Mouse (Mus musculus): Measurements from ENCODE around the gene Hoxc9. TPM values are rescaled to one million over a fixed set of nuclear protein-coding genes. Genes with fewer than 3 reads are reported as not detected.

Hoxc9 gene
- polyA plus RNA-seq, 1 experiment from 2014 or later = 10.0 TPM

DNA sequence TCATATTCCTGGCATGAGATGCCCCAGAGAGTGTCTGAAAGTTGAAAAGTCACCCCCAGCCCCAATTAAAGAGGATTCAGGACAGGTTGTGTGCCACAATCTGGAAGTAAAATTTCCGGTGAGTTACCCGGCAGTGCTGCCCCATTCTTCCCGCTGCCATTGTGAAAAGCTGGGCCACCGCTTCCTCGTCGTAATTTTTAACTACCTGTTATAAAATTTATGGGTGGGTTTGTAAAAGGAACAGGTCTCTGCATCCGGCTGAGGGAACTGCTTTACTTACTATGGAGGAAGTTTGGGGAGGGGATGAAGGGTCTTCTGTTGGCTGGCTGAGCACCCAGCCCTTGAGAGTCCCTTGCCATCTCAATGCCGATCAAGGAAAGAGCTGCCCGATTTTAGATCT is 20.3 kb downstream of the Hoxc9 start:
- Histone ChIP-seq H3K9me3 (replicated peaks) (no peaks in the 10 kb centered on the region), H3K4me2 (peak overlapping the region; percentile 78), H3K27ac (peak overlapping the region; percentile 96), H3K9ac (peak overlapping the region; percentile 27; the same call in 1 of the 2 replicates), H3K36me3 (no peaks in the 10 kb centered on the region), H3K4me3 (replicated peaks) (peak overlapping the region; percentile 58), H3K4me1 (peaks cover 74% of the 10 kb centered on the region), H3K27me3 (peaks cover 62% of the 10 kb centered on the region)
- no peak for ATAC-seq (replicated peaks; ENCODE audit: low FRiP score)
- 13% methylated on average over 9 of the region's 9 CpGs for WGBS

DNA sequence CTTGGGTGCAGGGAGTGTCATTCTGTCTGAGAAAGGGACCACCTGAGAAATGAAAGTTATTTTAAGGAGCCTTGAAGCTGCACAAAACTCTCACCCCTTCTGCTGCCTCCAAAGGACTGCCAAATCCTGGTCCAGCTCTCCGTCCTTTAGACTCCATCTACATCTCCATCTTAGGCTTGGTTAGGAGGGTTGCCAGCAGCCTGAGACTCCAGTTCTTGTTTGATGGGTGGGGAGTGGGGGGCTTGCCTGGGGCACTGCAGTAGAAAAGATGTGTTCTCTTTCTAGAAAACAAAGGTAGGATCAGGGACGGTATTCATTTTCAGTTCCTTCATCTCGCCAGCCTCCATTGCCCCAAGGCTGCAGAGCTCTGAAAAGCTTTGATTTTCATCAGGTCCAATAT is 21.2 kb downstream of the Hoxc9 start:
- Histone ChIP-seq H3K36me3 (no peaks in the 10 kb centered on the region), H3K27ac (peak overlapping the region; percentile 96), H3K9ac (peak overlapping the region; percentile 19), H3K4me2 (peak overlapping the region; percentile 78), H3K9me3 (replicated peaks) (no peaks in the 10 kb centered on the region), H3K4me3 (replicated peaks) (peak overlapping the region; percentile 58), H3K4me1 (peaks cover 74% of the 10 kb centered on the region), H3K27me3 (peaks cover 63% of the 10 kb centered on the region)
- WGBS = 10% methylated on average over 3 of the region's 3 CpGs
- ATAC-seq (replicated peaks; ENCODE audit: low FRiP score) = no peak

DNA sequence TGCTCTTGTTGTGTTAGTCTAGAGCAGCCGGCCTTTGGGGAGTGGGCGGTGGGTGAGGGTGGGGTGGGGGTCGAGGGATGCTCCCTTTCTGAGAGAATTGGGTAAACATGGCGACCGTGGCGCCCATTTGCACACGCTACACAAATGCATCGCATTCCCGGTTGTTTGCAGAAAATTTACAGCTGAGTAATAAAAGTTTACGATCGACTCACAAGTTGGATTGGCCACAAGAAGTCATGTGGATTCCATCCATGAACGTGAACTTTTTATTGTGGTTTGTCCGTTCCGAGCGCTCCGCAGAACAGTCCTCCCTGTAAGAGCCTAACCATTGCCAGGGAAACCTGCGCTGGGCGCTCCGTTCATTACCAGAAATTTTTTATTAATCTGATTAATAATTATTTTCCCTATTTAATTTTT is 21.7 kb downstream of the Hoxc9 start, which contains the start of gene Hoxc6:
Gene Hoxc6, plus strand, starts transcription at position 319 of the 417 bp plus-strand sequence.
- Histone ChIP-seq H3K27me3 (peaks cover 63% of the 10 kb centered on the region), H3K4me1 (peaks cover 74% of the 10 kb centered on the region), H3K36me3 (no peaks in the 10 kb centered on the region), H3K9me3 (replicated peaks) (no peaks in the 10 kb centered on the region), H3K9ac (peak within 1 kb of the TSS; percentile 80), H3K4me3 (replicated peaks) (peak within 1 kb of the TSS; percentile 58), H3K4me2 (peak within 1 kb of the TSS; percentile 78), H3K27ac (peak within 1 kb of the TSS; percentile 96)
- under 1% methylated on average over 19 of the region's 19 CpGs for WGBS
- peak; percentile 62 for ATAC-seq (replicated peaks; ENCODE audit: low FRiP score)

DNA sequence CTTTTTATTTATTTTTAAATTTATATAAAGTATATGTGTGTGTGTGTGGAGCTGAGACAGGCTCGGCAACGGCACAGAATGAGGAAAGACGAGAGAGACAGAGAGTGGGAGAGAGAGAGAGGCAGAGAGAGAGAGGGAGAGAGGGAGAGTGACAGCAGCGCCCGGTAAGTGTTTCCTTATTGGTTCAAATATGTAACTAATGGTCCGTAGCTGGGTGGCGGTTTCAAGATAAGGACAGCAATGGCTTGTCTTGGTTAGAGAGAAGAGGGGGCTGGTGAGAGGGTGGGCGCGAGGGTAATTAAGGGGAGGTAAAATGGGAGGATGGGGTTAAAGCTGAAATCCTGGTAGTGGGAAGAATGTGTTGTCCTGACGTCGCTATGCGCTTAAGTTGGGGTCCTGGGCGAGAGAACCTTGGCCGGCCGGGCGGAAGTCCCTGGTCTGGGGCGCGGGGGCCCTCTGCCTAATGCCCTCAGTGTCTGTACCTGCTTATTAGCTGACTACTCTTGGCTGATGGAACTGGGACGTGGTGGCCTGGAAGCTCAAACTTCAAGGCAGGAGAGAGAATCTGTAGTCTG is 22.5 kb downstream of the Hoxc9 start:
- H3K4me2 ChIP-seq = peak overlapping the region; percentile 78
- peak overlapping the region; percentile 80 for H3K9ac ChIP-seq
- ATAC-seq (replicated peaks; ENCODE audit: low FRiP score) = peak; percentile 59
- H3K4me1 ChIP-seq = peaks cover 77% of the 10 kb centered on the region
- peak overlapping the region; percentile 58 for H3K4me3 ChIP-seq (replicated peaks)
- no peaks in the 10 kb centered on the region for H3K9me3 ChIP-seq (replicated peaks)
- H3K27me3 ChIP-seq = peaks cover 60% of the 10 kb centered on the region
- peak overlapping the region; percentile 96 for H3K27ac ChIP-seq
- no peaks in the 10 kb centered on the region for H3K36me3 ChIP-seq
- under 1% methylated on average over 19 of the region's 19 CpGs for WGBS

DNA sequence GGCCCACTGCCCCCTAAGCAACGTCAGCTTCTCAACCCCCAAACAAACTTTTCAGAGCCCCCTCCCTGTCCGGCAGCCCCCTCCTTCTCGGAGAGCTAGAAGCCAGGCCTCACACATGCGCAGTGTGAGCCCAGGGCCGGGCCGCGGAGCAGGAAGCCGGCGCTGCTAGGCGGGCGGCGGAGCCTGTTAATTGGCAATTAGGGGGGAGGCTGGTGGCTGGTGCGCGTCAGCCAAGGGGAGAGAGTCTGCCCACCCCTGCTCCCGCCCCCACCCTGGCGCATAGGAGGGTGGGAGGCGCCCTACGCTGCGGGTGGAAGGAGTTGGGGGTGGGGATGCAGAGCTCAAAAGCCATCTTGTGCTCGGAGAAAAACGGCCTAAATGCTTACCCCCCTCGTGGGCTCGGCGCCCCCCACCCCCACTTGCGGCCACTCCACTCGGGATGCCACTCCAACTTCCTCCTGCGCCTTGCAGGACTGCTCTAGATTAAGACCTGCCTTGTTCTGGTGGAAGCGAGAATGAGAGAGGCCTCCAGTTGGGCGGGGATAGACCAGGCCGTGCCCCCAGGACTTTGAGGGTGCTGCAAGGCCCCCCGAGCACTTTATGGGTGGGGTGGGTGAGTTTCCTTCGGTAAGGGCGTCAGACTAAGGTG is 23.1 kb downstream of the Hoxc9 start:
- H3K27me3 ChIP-seq = peaks cover 64% of the 10 kb centered on the region
- H3K4me2 ChIP-seq = peak overlapping the region; percentile 78
- H3K36me3 ChIP-seq = no peaks in the 10 kb centered on the region
- H3K4me1 ChIP-seq = peaks cover 83% of the 10 kb centered on the region
- peak overlapping the region; percentile 80 for H3K9ac ChIP-seq
- no peaks in the 10 kb centered on the region for H3K9me3 ChIP-seq (replicated peaks)
- H3K27ac ChIP-seq = peak overlapping the region; percentile 96
- ATAC-seq (replicated peaks; ENCODE audit: low FRiP score) = peak; percentile 86
- peak overlapping the region; percentile 58 for H3K4me3 ChIP-seq (replicated peaks)
- under 1% methylated on average over 25 of the region's 33 CpGs for WGBS

DNA sequence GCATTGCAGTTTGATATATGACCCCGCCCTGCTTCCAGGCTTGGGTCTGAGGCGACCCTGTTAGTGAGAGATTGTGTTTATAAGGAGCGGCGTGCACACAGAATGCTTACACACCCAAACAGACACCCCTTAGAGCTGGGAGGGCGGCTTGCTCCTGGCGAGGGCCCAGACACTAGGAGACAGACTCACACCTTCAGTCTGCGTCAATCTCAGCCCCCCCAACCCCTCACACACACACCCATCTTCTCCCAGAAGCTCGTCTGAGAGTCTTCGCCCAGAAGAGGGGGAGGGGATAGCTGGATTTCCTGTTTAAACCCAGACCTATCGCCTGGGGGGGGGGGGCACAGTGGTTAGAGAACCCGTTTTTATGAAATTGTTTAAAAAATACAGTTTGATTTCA is 23.7 kb downstream of the Hoxc9 start:
- Histone ChIP-seq H3K27ac (peak overlapping the region; percentile 96), H3K27me3 (peaks cover 64% of the 10 kb centered on the region), H3K4me3 (replicated peaks) (peak overlapping the region; percentile 58), H3K36me3 (no peaks in the 10 kb centered on the region), H3K4me1 (peaks cover 84% of the 10 kb centered on the region), H3K9ac (peak overlapping the region; percentile 80), H3K4me2 (peak overlapping the region; percentile 78), H3K9me3 (replicated peaks) (no peaks in the 10 kb centered on the region)
- 3% methylated on average over 9 of the region's 11 CpGs for WGBS
- ATAC-seq (replicated peaks; ENCODE audit: low FRiP score) = peak; percentile 16; the same call in 1 of the 2 replicates

DNA sequence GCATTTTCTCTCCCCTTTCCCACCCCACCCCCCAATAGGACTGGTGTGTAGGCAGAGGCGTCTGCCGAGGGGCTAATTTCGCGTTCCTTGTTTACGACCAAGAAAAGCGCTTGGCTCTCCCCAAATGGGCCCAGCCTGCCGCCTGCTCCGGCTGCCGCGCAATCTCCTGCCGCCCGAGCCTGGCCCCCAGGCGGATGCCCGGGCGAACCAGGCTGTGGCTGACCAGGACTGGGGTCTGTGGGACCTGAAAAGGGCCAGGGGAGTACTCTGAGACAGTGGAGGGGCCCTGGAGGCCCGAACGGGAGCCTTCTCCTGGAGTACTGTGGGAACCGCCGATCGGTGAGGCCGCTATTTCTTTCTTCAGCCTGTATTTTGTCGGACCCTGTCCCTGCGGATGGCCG is 24.3 kb downstream of the Hoxc9 start:
- no peak for ATAC-seq (replicated peaks; ENCODE audit: low FRiP score)
- peaks cover 85% of the 10 kb centered on the region for H3K4me1 ChIP-seq
- no peaks in the 10 kb centered on the region for H3K36me3 ChIP-seq
- peaks cover 64% of the 10 kb centered on the region for H3K27me3 ChIP-seq
- H3K4me2 ChIP-seq = peak overlapping the region; percentile 78
- peak overlapping the region; percentile 96 for H3K27ac ChIP-seq
- H3K9ac ChIP-seq = peak overlapping the region; percentile 80
- peak overlapping the region; percentile 58 for H3K4me3 ChIP-seq (replicated peaks)
- no peaks in the 10 kb centered on the region for H3K9me3 ChIP-seq (replicated peaks)
- 2% methylated on average over 24 of the region's 24 CpGs for WGBS

DNA sequence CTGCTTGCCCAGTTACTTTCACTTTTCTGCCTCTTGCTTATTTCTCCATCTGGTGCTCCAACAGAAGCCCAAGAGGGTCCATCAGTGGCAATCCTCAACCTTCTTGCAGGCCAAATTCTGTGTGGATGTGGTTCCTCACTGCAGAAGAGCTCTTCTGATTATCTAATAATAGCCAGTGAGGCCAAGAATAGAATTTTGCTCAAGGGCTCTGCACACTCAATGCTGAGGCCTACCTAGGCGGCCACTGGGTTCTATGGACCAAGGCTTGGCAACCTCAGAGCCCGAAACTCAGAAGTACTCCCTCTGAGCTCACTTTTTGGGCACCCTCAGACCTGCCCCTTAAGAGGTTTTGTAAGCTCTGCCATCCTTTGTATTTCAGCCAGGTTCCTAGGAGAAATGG is 25.1 kb downstream of the Hoxc9 start:
- Histone ChIP-seq H3K36me3 (no peaks in the 10 kb centered on the region), H3K4me3 (replicated peaks) (peak overlapping the region; percentile 58), H3K27me3 (peaks cover 69% of the 10 kb centered on the region), H3K27ac (peak overlapping the region; percentile 96), H3K4me1 (peaks cover 85% of the 10 kb centered on the region), H3K9me3 (replicated peaks) (no peaks in the 10 kb centered on the region), H3K4me2 (peak overlapping the region; percentile 78), H3K9ac (peak overlapping the region; percentile 80)
- 21% methylated on average over 2 of the region's 2 CpGs for WGBS
- ATAC-seq (replicated peaks; ENCODE audit: low FRiP score) = no peak

DNA sequence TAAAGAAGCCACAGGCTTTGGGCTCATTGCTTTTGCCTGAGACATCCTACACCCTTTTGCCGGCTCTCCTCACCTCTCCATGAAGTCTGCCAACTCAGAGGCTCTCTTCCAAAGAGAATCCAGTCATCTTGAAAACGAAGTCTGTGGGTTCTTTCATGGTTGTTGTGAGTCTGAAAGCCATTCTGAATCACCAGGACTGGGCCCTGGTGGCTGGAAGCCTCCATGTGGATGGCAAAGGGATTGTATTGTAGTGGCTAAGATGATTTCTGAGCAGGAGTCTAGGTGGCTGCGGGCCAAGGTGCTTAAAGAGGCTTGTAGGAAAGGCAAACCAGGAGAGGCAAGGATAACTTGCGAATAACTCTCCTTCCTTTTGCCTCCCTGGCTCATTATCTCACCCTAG is 25.9 kb downstream of the Hoxc9 start:
- Histone ChIP-seq H3K27ac (peak overlapping the region; percentile 72), H3K4me2 (peak overlapping the region; percentile 78)

DNA sequence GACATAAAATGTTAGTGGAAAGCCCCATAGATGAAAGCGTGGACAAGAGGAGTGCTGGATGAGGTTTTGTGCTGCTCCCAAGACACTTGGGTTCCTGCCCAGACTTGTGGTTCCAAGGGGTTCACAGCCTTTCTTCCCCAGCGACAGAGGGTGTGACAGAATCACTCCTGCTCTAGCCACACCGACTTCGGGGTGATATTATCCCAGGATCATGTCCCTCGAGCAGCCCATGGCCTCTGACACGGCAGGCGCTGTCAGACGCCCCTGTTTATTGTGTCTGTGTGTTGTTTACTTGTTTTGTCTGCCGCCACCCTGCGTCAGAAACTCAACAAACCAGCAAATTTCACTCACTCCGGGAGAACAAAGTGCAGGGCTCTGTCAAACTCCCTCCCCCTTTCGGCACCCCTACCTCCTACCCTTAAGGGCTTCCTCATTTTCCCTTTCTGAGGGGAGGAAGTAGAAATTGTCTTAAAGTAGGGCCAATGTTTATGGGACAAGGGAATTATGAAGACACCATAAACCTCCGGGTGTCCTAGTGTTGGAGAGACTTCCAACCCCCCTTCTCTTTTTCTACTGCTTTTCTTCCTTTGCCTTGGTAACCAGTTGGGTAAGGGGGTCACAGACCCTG is 26.7 kb downstream of the Hoxc9 start:
- Histone ChIP-seq H3K27ac (peak overlapping the region; percentile 72), H3K4me1 (peaks cover 92% of the 10 kb centered on the region), H3K9ac (0 out of 2 replicates have a peak overlapping the region, but pooled peaks have one; percentile 80), H3K27me3 (peaks cover 76% of the 10 kb centered on the region), H3K4me2 (peak overlapping the region; percentile 78), H3K9me3 (replicated peaks) (no peaks in the 10 kb centered on the region), H3K4me3 (replicated peaks) (peak overlapping the region; percentile 58), H3K36me3 (no peaks in the 10 kb centered on the region)
- no peak for ATAC-seq (replicated peaks; ENCODE audit: low FRiP score)
- WGBS = 16% methylated on average over 13 of the region's 13 CpGs

More for the DNA sequence above, 25.9 kb downstream of the Hoxc9 start:
- H3K4me3 ChIP-seq (replicated peaks) = peak overlapping the region; percentile 58
- WGBS = 21% methylated on average over 4 of the region's 4 CpGs
- no peak for ATAC-seq (replicated peaks; ENCODE audit: low FRiP score)
- no peaks in the 10 kb centered on the region for H3K36me3 ChIP-seq
- H3K27me3 ChIP-seq = peaks cover 71% of the 10 kb centered on the region
- no peaks in the 10 kb centered on the region for H3K9me3 ChIP-seq (replicated peaks)
- H3K9ac ChIP-seq = peak overlapping the region; percentile 80; the same call in 1 of the 2 replicates
- peaks cover 86% of the 10 kb centered on the region for H3K4me1 ChIP-seq

DNA sequence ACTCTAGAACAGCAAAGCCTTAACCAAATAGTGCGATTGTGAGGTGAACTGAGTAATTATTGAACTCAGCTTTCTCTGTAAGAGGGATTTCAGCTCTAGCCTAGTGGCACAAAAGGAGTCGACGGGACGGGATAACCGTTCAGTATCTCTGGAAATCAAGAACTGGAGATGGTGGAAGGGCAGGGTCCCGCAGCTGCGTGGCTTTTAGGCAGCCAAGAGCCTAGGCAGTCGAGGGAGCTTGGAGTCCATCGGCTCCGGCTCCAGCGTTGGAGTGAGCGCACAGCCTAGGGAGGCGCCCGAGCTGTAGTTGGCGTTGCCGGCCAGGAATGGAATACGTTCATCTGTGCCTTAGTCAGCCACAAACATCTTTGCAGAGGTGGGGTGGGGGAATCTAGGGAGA is 29.1 kb downstream of the Hoxc9 start:
- H3K36me3 ChIP-seq = no peaks in the 10 kb centered on the region
- H3K27ac ChIP-seq = peak overlapping the region; percentile 92
- H3K9ac ChIP-seq = peak overlapping the region; percentile 34
- 3% methylated on average over 17 of the region's 17 CpGs for WGBS
- H3K9me3 ChIP-seq (replicated peaks) = no peaks in the 10 kb centered on the region
- H3K4me1 ChIP-seq = peaks cover 99% of the 10 kb centered on the region
- H3K4me2 ChIP-seq = peak overlapping the region; percentile 55
- peaks cover 73% of the 10 kb centered on the region for H3K27me3 ChIP-seq
- ATAC-seq (replicated peaks; ENCODE audit: low FRiP score) = no peak
- peak overlapping the region; percentile 22 for H3K4me3 ChIP-seq (replicated peaks)

DNA sequence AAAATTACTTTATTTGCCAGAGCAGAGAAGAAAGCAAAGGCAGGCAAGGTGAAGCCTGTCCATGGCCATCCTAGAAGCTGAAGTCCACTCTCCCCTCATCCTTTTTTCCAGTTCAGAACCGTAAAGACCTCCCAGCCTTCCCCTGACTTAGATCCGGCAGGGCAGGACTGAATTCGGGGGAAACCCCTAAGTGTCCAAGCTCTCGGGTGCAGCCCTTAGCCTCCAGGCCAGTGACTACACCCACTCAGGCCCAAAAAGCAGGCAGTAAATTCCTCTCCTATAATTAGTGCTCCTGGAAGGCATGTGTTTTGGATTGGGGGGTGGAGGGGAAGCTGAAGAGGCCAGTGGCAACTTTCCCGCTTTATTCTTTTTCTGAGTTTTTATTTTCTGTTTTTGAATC is 29.6 kb downstream of the Hoxc9 start:
- H3K4me2 ChIP-seq = peak overlapping the region; percentile 55
- peak overlapping the region; percentile 34 for H3K9ac ChIP-seq
- H3K36me3 ChIP-seq = no peaks in the 10 kb centered on the region
- H3K27me3 ChIP-seq = peaks cover 75% of the 10 kb centered on the region
- H3K4me3 ChIP-seq (replicated peaks) = peak overlapping the region; percentile 22
- 14% methylated on average over 5 of the region's 5 CpGs for WGBS
- no peak for ATAC-seq (replicated peaks; ENCODE audit: low FRiP score)
- H3K9me3 ChIP-seq (replicated peaks) = no peaks in the 10 kb centered on the region
- H3K4me1 ChIP-seq = peaks cover 99% of the 10 kb centered on the region
- H3K27ac ChIP-seq = peak overlapping the region; percentile 92
